In genomic region chr5:135488881-135489694, GRCm38 (mm10) we compare ENCODE assay signal across 8 mouse cellular contexts. TPM values are rescaled to one million over a fixed set of nuclear protein-coding genes. Genes with fewer than 3 reads are reported as not detected.
DNase-seq lines count a peak whose midpoint lies in the region; ATAC-seq and TF ChIP-seq lines count a peak whose summit lies in the region.

No protein-coding gene starts in this region.

- H3K9me3 ChIP-seq in hindbrain, embryonic 15.5 days: no peaks in the 10 kb centered on the region

- peak overlapping the region; percentile 81 for H3K27ac ChIP-seq in gastrocnemius, adult 2 months
- H3K27ac ChIP-seq in hindbrain, embryonic 15.5 days (replicated peaks): peak overlapping the region; percentile 91
- peak overlapping the region; percentile 92 for H3K27ac ChIP-seq in left cerebral cortex, adult 2 months

- peak; percentile 58 for TF ChIP-seq CTCF in gastrocnemius, adult 2 months (IDR thresholded peaks at IDR 0.05)
- TF ChIP-seq CTCF in left cerebral cortex, adult 2 months (IDR thresholded peaks at IDR 0.05): peak; percentile 58

- peak overlapping the region; percentile 91 for H3K4me2 ChIP-seq in hindbrain, embryonic 15.5 days

- ATAC-seq in hindbrain, embryonic 15.5 days (ENCODE audit: low FRiP score, low read depth): peak; percentile 82

- H3K27me3 ChIP-seq in hindbrain, embryonic 15.5 days: no peaks in the 10 kb centered on the region

- H3K9ac ChIP-seq in hindbrain, embryonic 15.5 days: peak overlapping the region; percentile 63

- WGBS in hindbrain, embryonic 15.5 days: 0% methylated on average over 50 of the region's 59 CpGs

- intact Hi-C loops in gastrocnemius, adult 2 months (cut with DNase I): no loop called here
- intact Hi-C loops in left cerebral cortex, adult 2 months (cut with DNase I): loop anchor here (1.0 kb wide), 1 partner anchor 29 kb away; no protein-coding TSS in a partner anchor

- H3K4me1 ChIP-seq in hindbrain, embryonic 15.5 days (replicated peaks): peaks cover 44% of the 10 kb centered on the region

- no peaks in the 10 kb centered on the region for H3K36me3 ChIP-seq in hindbrain, embryonic 15.5 days

- peak; percentile 67 for DNase-seq in WW6 (ENCODE audit: low read depth, low spot score)
- peak; percentile 61 to 71 for DNase-seq in cerebellum, postnatal 25 days
- DNase-seq in gastrocnemius, adult 2 months: peak; percentile 78
- DNase-seq in left cerebral cortex, adult 2 months (ENCODE audit: extremely low spot score in 1 of 2, low spot score in 2 of 2): peak; percentile 66 to 70
- peak; percentile 87 for DNase-seq in lung, postnatal 36 days
- peak; percentile 82 for DNase-seq in retina, embryonic 14.5 days (ENCODE audit: low spot score)
- peak; percentile 50 for DNase-seq in urinary bladder, postnatal 14 days (ENCODE audit: low spot score)

- H3K4me3 ChIP-seq in gastrocnemius, adult 2 months: peak overlapping the region; percentile 87
- H3K4me3 ChIP-seq in hindbrain, embryonic 15.5 days: peak overlapping the region; percentile 72
- H3K4me3 ChIP-seq in left cerebral cortex, adult 2 months: peak overlapping the region; percentile 73

RNA-seq across cellular contexts. Expression of gene Hip1, which starts 55.8 kb away (rescaled TPM):
- total RNA-seq in gastrocnemius, adult 2 months (2021): 10 to 100 TPM; 19.6 to 22.9 TPM
- polyA plus RNA-seq in hindbrain, embryonic 15.5 days (2015; fragmentation: Nextera tagmentation; extraction: Ambion mirVana): 39.1 and 39.7 TPM in 2 replicates
- total RNA-seq in left cerebral cortex, adult 2 months (2021): 10 to 100 TPM; 48.7 to 51.9 TPM

Comparison
In these comparisons a context has a peak if more than half of its experiments do, and no peak if none do; other contexts are left out.
1. Peak in every context shown above with its lines: DNase-seq, ATAC-seq, H3K4me3 ChIP-seq and H3K27ac ChIP-seq.